Mouse (Mus musculus) liver, adult 2 months (tissue): ENCODE data around the gene Txnrd2.

Experiments
- CTCF ChIP-seq: fragments of 200-500 bp; IDR thresholded peaks from 2 replicates; pipeline ENCODE4 v1.5.1; 2011; ENCODE audit warnings: low read depth, low read length, control low read depth
- POLR2A ChIP-seq: fragments of 200-500 bp; IDR thresholded peaks from 2 replicates; pipeline ENCODE4 v1.6.1; 2011; ENCODE audit warnings: low read length, control low read depth; ENCODE audit not compliant: insufficient read depth; ENCODE audit errors: extremely low read depth

- TF ChIP-seq CTCF (no peak), POLR2A (no peak)
Measured at GRCm38 (mm10) chr16:18383045-18383726, 43.0 kb upstream of the Txnrd2 start.
